Mouse (Mus musculus): ENCODE data around the gene Kcnj15.

DNA sequence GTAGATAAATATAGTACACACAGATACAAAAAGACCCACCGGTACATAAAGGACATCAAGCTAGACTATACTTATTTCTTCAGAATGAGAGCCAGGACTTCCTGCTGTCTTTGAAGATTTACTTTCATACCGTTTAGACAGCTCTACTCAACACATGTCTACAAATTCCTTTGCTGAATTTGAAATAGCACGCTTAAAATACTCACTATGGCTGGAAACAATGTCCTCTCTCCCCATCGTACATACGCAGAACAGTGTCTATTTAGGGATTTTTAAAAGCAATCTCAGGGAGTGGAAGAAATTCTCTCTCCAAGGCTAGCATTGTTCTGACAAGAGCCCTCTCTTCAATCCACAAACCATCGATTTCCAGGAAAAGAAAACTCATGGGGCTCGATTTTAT, 32.1 kb upstream of the Kcnj15 start:
- TF ChIP-seq CTCF (conservative IDR thresholded peaks at IDR 0.05; ENCODE audit: low read length) = no peak
- no peak for TF ChIP-seq NANOG (IDR thresholded peaks at IDR 0.05; ENCODE audit: borderline replicate concordance, low read length)
- no peak for TF ChIP-seq POU5F1 (IDR thresholded peaks at IDR 0.05; ENCODE audit: borderline replicate concordance, low read length)

All from E14TG2a.4 (cell line).